Mouse (Mus musculus) thymus, postnatal 14 days (tissue): ENCODE measurements around the gene Gm572.

Source experiments
- DNase-seq: peaks from one replicate; pipeline ENCODE4 v3.0.0; 2021

Gm572 gene

GRCm38 (mm10) chr4:148625756-148626622, 17.1 kb upstream of the Gm572 start:
- DNase-seq = peak; percentile 53

GRCm38 (mm10) chr4:148626623-148627185, 16.4 kb upstream of the Gm572 start, which contains the start of gene Tardbp:
Tardbp (minus strand) TSS chr4:148627019.
- DNase-seq = peak; percentile 99

- no peak for DNase-seq
These were observed 15.9 kb upstream of the Gm572 start for GRCm38 (mm10) chr4:148627246-148627645.

GRCm38 (mm10) chr4:148632013-148632692, 11.0 kb upstream of the Gm572 start:
- no peak for DNase-seq

- DNase-seq = no peak
These were observed 9.6 kb upstream of the Gm572 start for GRCm38 (mm10) chr4:148633395-148634061.

GRCm38 (mm10) chr4:148635309-148635708, 7.8 kb upstream of the Gm572 start:
- no peak for DNase-seq

GRCm38 (mm10) chr4:148638302-148638701, 4.8 kb upstream of the Gm572 start:
- no peak for DNase-seq

- no peak for DNase-seq
These were observed 3.7 kb upstream of the Gm572 start for GRCm38 (mm10) chr4:148639455-148639854.

- no peak for DNase-seq
These were observed 2.0 kb upstream of the Gm572 start for GRCm38 (mm10) chr4:148641121-148641520.

GRCm38 (mm10) chr4:148644157-148644511, 1.0 kb downstream of the Gm572 start:
- peak; percentile 89 for DNase-seq

- DNase-seq = no peak
These were observed 1.8 kb downstream of the Gm572 start for GRCm38 (mm10) chr4:148644926-148645325.

GRCm38 (mm10) chr4:148646616-148647015, 3.5 kb downstream of the Gm572 start:
- no peak for DNase-seq

GRCm38 (mm10) chr4:148649309-148649708, 6.2 kb downstream of the Gm572 start:
- DNase-seq = peak; percentile 36

GRCm38 (mm10) chr4:148651045-148651444, 7.9 kb downstream of the Gm572 start:
- DNase-seq = no peak

- DNase-seq = peak; percentile 76
These were observed 11.7 kb downstream of the Gm572 start for GRCm38 (mm10) chr4:148654701-148655398.

GRCm38 (mm10) chr4:148656691-148657258, 13.7 kb downstream of the Gm572 start:
- DNase-seq = peak; percentile 73

- DNase-seq = peak; percentile 85
These were observed 14.7 kb downstream of the Gm572 start for GRCm38 (mm10) chr4:148657776-148658175.

- DNase-seq = no peak
These were observed 17.1 kb downstream of the Gm572 start for GRCm38 (mm10) chr4:148660174-148660573.

GRCm38 (mm10) chr4:148662168-148662965, 19.2 kb downstream of the Gm572 start:
- DNase-seq = peak; percentile 86

- DNase-seq = no peak
These were observed 20.2 kb downstream of the Gm572 start for GRCm38 (mm10) chr4:148663326-148663725.

- DNase-seq = no peak
These were observed 20.9 kb downstream of the Gm572 start for GRCm38 (mm10) chr4:148664021-148664420.
